Mouse (Mus musculus): Measurements from ENCODE around the gene Cisd1.

GRCm38 (mm10) chr10:71291801-71292200, 53.0 kb downstream of the Cisd1 start:
- no peak for TF ChIP-seq CTCF (IDR thresholded peaks at IDR 0.05; ENCODE audit: low read depth)
- no peak for TF ChIP-seq EP300 (IDR thresholded peaks at IDR 0.05; ENCODE audit: low read depth)

All from liver, embryonic 14.5 days (tissue).